Mouse (Mus musculus) mouse embryonic stem cell (cell line): ENCODE data around the gene Anapc16.

ENCODE experiments used
- in situ Hi-C, 2 experiments: fragments of 300-500 bp; cut with MboI; formaldehyde crosslinking; loops; 1 replicate in 1 of 2; 3 replicates in 1 of 2; pipeline ENCODE4 v1.14.3; 2019 to 2020; ENCODE audit warnings: low sequenced_read_pairs in 2 of 2, low pct_unique_long_range_greater_than_20kb in 1 of 2, mixed read lengths in 1 of 2; ENCODE audit not compliant: unreplicated experiment in 1 of 2

The Anapc16 gene

DNA sequence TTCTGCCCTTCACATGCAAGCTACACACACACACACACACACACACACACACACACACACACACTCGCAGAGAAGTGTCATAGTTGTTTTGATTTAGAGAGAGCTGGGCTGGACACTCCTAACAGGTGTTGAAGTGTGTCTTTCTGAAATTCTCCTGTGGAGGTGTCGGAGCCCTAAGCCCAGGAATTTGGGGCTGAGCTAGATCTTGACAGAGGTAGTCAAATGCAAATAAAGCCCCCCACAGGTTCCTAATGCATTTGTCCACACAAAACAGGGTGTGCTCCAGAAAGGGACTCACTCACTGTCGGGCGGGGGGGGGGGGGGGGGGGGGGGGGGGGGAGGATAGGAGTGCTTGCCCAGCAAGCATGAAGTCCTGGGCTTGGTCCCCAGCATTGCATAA lies 25.8 kb downstream of the Anapc16 start:
- in situ Hi-C loops = no loop called here

DNA sequence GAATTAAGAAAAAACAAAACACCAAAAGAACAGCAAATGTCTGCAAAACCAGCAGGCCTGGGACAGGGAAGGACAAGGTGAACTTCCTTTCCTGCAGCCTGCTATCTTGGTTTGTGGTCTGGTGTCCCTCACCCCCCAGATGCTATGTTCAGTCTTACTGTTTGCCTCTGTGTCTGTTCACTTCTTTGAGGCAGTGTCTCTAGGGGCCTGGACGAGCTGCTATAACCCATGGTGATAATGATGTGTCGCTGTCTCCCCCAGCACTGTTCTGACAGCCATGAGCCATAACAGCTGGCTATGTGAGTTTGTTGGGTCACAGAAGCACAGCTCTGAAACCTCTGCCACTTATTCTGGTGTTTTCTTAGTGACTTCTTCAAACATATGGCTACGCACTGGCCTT lies 28.1 kb downstream of the Anapc16 start:
- in situ Hi-C loops = no loop called here

GRCm38 (mm10) chr10:59974191-59974664 lies 28.7 kb downstream of the Anapc16 start:
- in situ Hi-C loops = no loop called here

GRCm38 (mm10) chr10:59973400-59973799 lies 29.5 kb downstream of the Anapc16 start:
- in situ Hi-C loops = no loop called here

DNA sequence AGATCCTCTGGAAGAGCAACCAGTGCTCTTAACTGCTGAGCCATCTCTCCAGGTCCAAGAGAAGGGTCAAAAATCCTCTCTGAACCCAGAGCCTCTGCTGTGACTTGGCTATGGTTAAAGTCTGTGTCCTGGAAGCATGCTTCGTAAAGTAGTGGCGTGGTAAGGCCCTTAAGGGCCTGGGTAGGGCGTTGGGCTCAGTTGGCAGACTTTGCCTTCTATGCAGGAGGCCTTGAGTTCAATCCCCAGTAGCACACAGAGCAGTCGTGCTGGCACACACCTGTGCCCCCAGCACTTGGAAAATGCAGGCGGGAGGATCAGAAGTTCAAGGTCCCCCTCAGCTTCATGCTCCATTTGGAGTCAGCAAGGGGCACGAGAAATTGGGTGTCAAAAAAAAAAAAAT lies 29.9 kb downstream of the Anapc16 start:
- in situ Hi-C loops = no loop called here

GRCm38 (mm10) chr10:59972534-59972933 lies 30.4 kb downstream of the Anapc16 start:
- in situ Hi-C loops = no loop called here

- in situ Hi-C loops = no loop called here
Observed at GRCm38 (mm10) chr10:59971813-59972212, 31.1 kb downstream of the Anapc16 start.

- in situ Hi-C loops = no loop called here
Observed at GRCm38 (mm10) chr10:59970450-59971062, 32.4 kb downstream of the Anapc16 start.

DNA sequence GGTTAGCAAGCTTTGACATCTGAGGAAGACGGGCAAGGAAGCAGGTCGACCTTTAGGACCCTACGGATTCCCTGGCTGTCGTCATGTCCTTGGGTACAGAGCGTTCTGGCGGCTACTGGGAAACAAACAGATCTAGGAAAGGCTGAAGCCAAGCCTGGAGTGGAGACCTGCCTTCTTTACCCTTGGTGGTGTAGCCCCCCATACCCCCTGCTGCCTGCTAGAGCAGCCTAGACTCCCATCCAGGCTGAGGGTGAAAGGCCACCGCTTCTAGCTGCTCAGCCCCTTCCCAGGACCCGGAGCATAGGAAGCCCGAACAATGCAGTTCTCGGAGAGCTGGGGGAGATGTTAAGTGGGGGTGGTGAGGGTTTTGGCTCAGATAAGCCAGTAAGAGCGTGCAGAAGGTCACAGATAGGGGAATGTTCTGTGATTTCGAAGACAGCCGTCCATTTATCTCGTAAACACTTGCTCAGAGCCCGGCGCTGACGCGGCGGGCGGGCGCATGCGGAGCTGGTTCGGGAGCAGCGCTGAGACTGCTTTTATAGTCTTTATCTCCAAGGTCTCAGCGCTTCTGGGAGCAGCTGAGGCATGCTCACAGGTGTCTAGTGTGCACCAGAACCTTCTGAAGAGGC lies 33.0 kb downstream of the Anapc16 start:
- in situ Hi-C loops = no loop called here

- in situ Hi-C loops = no loop called here
Observed at GRCm38 (mm10) chr10:59967309-59967942, 35.5 kb downstream of the Anapc16 start.

DNA sequence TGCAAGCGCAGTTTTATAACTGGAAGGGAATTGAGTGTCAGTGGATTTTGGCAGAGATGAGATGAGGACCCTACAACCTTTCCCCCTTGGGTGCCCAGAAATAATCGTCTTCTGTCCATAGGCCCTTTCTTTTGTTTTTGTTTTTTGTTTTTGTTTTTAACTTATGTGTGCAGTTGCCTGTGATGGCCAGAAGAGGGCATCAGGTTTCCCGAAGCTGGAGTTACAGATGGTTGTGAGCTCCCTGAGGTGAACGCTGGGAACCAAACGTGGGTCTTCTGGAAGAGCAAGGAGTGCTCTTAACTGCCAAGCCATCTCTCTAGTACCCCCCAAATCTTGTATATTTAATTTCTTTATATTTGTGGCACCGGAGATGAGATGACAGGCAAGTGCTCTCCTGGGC lies 36.2 kb downstream of the Anapc16 start:
- in situ Hi-C loops = no loop called here

DNA sequence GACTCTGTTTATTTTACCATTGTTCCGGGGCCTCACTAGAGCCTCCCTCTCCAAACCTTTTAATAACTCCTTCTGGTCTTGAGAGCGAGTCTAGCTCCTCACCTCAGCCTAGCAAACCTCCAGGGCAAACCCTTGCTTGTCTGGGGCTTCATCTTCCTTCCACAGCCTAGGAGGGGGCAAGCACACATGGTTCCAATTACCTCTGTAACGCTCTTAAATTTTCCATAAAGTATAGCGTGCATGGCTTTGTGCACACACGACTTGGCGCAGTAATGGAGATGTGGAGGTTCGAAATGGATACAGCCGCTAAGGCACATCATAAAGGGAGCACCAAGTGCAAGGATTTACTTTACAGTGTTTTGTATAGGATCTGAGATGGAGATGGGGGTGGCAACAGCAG lies 37.1 kb downstream of the Anapc16 start:
- in situ Hi-C loops = no loop called here

DNA sequence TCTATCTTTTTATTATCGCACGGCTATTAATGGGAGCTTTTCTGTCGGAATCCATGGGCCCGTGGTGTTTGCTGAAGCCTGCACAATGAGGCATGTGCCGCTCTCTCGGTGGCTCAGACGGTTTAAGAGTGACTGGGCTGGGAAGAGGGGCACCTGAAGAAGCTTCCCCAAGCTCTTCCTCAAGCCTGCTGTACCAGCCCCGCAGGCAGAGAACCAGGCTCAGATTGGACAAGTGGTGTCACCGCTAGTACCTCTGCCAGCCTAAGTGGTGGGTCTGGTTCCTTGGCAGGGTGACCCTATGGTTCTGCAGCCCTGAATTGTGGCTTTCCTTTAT lies 37.6 kb downstream of the Anapc16 start:
- in situ Hi-C loops = no loop called here

DNA sequence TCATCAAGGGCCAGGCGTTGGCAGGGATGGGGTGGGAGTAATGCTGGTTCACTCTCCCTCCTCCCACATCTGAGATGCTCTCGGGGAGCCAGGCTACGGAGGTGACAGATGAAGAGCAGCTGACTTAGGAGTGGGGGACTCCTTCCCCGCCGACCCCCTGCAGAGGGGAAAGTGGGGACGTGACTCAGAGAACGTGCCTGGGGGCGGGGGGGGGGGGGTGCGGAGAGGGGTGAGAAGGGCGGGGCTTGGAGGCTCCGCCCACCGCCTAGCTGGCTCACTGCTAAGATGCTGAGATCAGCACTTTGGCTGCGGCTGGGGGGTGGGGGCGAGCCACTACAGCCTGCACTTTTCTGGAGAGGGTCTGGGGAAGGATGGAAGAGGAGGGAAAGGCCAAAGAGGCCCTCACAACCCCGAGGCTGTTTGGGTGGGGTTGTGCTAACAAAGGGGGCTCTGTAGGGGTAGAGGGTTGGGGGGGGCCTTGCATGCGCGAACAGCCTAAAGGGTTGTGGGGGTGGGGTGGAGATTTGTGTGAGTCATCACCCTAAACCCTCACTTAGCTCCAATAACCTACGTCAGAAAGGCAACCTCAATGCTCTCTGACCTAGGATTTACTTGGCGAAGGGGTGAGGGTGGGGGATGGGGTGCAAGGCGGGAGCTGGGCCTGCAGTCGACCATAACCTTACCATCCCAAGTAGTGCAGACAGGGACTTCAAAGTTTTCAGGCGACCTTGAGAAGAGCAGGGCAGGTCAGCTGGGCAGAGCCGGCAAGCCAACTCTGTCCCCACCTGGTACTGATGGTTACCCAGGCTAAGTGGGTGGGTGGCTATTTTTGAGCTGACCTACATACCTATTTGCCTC lies 38.2 kb downstream of the Anapc16 start:
- in situ Hi-C loops = no loop called here

DNA sequence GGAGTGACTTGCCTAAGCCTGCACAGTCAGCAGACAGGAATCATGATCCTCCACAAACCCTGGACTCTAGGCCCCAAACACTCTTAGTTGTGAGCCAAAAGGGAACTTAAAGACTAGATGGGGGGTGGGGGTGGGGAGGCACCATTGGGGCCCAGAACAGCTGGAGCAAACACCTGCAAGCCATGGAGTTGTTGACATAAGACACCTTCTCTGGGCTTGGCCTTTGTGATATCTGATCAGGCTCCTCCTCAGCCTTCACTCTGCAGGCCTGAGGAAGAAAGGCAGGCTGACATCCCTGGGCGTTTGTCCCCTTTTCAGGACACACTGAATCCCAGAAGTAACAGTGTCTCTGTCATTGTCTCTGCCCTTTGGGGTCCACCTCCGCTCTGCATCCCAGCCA lies 39.3 kb downstream of the Anapc16 start:
- in situ Hi-C loops = no loop called here

DNA sequence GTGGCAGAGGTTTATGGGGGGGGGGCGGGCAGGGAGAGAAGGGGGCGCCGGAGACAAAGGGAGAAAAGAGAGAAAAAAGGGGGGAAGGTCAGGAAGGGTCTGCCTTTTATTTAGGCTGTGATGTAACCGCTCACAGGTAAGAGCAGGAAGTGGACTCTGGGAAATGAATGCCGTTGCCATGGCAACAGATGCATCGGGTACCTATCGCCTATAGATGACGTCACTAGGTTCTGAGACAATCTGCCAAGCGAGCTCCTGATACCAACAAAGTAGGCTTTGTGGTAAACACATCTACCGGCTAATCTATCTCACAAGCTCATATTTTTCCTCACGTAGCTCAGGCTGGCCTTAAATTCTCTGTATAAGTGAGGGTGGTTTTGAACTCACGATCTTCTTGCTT lies 43.4 kb downstream of the Anapc16 start:
- in situ Hi-C loops = no loop called here

GRCm38 (mm10) chr10:59958458-59958857 lies 44.5 kb downstream of the Anapc16 start:
- in situ Hi-C loops = no loop called here

GRCm38 (mm10) chr10:59957171-59958149 lies 45.5 kb downstream of the Anapc16 start:
- in situ Hi-C loops = no loop called here
